Mouse (Mus musculus) E14TG2a.4 (cell line): ENCODE measurements at regions not wholly inside any gene's neighbourhood (a gene's known extent, or its start where the extent isn't known, plus 50 kb on each side); places are given as distances from the start of the nearest gene placed in this dataset.

Source experiments
- CTCF ChIP-seq: conservative IDR thresholded peaks from 2 replicates; pipeline ENCODE4 v1.5.1; 2014; ENCODE audit warnings: low read length
- NANOG ChIP-seq: IDR thresholded peaks from 2 replicates; pipeline ENCODE4 v1.6.1; 2014; ENCODE audit warnings: borderline replicate concordance, low read length, mixed read lengths

- no peak for TF ChIP-seq CTCF
- TF ChIP-seq NANOG: no peak
Measured at GRCm38 (mm10) chr3:54507575-54507974, 146.7 kb downstream of the Postn start.
